Mouse (Mus musculus): ENCODE data around the gene H2afy.

Gene H2afy

GRCm38 (mm10) chr13:56136200-56136599, at the start of gene H2afy:
Gene H2afy, minus strand, starts transcription at chr13:56136361.
- DNase-seq, result no peak

GRCm38 (mm10) chr13:56183687-56184086, 47.5 kb upstream of the H2afy start:
- no peak for DNase-seq

GRCm38 (mm10) chr13:56181424-56181823, 45.3 kb upstream of the H2afy start:
- no peak for DNase-seq

GRCm38 (mm10) chr13:56178416-56179035, 42.4 kb upstream of the H2afy start, which contains the start of gene Tifab:
Gene Tifab, minus strand, starts transcription at chr13:56178885.
- no peak for DNase-seq

GRCm38 (mm10) chr13:56176310-56176709, 40.1 kb upstream of the H2afy start:
- DNase-seq, result no peak

- DNase-seq, result no peak
Measured at GRCm38 (mm10) chr13:56175848-56176247, 39.7 kb upstream of the H2afy start.

- no peak for DNase-seq
Measured at GRCm38 (mm10) chr13:56172901-56173545, 36.9 kb upstream of the H2afy start.

- no peak for DNase-seq
Measured at GRCm38 (mm10) chr13:56172106-56172505, 35.9 kb upstream of the H2afy start.

GRCm38 (mm10) chr13:56168403-56168781, 32.2 kb upstream of the H2afy start:
- no peak for DNase-seq

GRCm38 (mm10) chr13:56167446-56168402, 31.6 kb upstream of the H2afy start:
- peak in 1 of 2 experiments; percentile 52 for DNase-seq

GRCm38 (mm10) chr13:56165561-56165960, 29.4 kb upstream of the H2afy start:
- DNase-seq, result no peak

GRCm38 (mm10) chr13:56164372-56164771, 28.2 kb upstream of the H2afy start:
- no peak for DNase-seq

GRCm38 (mm10) chr13:56163751-56164150, 27.6 kb upstream of the H2afy start:
- no peak for DNase-seq

GRCm38 (mm10) chr13:56162859-56163258, 26.7 kb upstream of the H2afy start:
- DNase-seq, result no peak

- DNase-seq, result no peak
Measured at GRCm38 (mm10) chr13:56159614-56160363, 23.6 kb upstream of the H2afy start.

GRCm38 (mm10) chr13:56159016-56159601, 22.9 kb upstream of the H2afy start:
- no peak for DNase-seq

GRCm38 (mm10) chr13:56155671-56156070, 19.5 kb upstream of the H2afy start:
- no peak for DNase-seq

- DNase-seq, result peak in 1 of 2 experiments; percentile 23
Measured at GRCm38 (mm10) chr13:56155048-56155447, 18.9 kb upstream of the H2afy start.

GRCm38 (mm10) chr13:56152773-56153460, 16.8 kb upstream of the H2afy start:
- no peak for DNase-seq

- peak; percentile 62 to 80 for DNase-seq
Measured at GRCm38 (mm10) chr13:56151404-56152226, 15.5 kb upstream of the H2afy start.

GRCm38 (mm10) chr13:56145523-56145922, 9.4 kb upstream of the H2afy start:
- peak in 1 of 2 experiments; percentile 62 for DNase-seq
